Mouse (Mus musculus): ENCODE measurements around the gene Galk1.

Gene Galk1

DNA sequence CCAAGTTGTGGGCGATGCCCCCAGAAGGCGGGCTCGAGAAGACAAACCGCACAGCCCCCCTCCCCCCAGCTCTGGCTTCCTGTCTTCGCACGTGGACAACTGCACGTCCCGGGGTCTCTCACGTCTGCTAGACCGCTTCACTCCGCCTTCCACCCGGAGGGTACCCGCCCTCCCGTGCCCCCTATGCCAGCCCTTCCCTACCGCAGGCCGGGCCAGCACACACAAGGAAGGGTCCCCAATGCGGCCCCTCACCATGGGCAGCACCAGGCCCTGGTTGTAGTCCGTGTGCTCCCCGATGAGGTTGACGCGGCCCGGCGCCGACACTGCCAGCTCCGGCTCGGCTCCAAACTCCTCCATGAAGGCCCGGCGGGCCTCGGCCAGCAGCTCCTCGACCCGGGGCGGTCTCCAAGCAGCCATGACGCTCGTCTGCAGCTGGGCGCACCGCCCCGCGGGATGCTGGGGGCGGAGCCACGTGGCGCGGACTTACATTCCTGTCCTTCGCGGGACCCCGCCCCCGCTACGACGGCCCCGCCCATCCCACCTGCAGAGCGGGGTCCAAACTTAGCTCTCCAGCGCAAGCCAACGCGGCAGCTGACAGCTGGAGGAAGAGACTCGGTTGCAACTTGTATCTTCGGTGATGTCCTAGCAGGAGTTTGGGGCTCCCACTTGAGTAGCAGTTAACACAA, at the start of gene Galk1:
TSS of gene Galk1 (minus strand) at position 458 of the 686 bp plus-strand sequence.
- DNase-seq: peak; percentile 96 to 98

DNA sequence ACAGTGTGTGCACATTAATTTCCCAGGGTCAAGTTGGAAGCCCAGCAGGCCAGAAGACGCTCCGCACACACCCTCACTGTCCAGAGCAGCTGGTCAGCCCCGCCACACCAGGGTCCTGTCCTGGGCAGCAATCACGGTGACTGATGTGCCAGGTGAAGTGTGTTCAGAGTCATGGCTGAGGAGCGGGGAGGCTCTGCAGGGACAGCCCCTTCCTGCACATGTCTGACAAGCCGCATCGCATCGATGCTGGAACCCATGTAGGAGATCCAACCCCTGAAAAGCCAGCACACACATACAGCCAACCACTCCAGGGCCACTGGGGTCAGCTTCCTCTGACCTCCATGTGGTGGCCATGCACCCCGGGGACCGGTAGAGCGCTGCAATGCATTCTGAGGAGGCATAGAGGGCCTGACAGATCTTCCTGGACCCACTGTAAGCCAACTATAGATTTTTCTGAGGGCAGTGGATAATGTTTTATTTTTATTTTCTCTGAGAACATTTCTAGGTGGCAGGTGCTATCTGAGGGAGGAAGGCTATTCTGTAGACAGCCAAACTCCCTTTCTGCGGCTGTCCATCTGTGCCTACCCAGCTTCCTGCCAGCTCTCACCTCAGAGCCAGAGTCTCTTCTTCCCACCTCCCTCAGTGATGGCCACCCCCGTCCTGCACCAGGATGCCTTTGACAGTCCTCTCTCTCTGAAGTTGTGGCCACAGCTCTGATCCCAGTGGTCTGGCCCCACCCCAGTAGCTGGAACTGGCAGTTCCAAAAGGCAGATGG, 49.3 kb upstream of the Galk1 start:
- DNase-seq: no peak

DNA sequence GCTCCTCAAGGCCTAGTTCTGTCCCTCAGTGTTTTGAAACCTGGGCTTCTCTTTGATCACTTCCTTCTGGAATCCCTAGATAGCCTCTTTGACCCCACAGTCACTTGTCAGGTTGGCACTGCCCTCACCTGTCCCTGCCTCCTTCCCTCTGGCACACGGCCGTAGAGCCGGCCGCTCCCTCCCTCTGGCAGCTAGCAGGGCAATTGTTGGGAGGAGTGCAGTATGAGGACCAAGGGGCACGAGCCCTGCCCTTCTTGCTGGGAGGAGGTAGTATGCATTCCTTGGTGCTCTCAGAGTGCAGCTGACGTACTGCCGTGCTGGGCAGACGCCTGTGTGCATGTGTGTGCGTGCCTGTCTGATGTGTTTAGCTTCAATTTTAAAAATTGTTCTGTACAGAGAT, 48.1 kb upstream of the Galk1 start:
- no peak for DNase-seq

DNA sequence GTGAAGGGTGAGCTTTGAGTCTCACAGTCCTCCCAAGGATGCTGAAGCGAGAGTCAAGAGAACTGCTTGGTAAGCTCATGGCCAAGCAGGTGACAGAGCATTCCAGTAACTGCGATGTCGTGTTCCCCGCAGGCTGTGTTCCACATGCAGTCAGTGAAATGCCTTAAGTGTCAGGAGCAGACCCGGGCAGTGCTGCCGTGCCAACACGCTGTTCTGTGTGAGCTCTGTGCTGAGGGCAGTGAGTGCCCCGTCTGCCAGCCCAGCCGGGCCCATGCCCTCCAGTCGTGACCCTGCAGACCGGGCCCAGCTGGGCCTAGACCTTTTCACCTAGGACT, 47.1 kb upstream of the Galk1 start:
- DNase-seq: no peak

DNA sequence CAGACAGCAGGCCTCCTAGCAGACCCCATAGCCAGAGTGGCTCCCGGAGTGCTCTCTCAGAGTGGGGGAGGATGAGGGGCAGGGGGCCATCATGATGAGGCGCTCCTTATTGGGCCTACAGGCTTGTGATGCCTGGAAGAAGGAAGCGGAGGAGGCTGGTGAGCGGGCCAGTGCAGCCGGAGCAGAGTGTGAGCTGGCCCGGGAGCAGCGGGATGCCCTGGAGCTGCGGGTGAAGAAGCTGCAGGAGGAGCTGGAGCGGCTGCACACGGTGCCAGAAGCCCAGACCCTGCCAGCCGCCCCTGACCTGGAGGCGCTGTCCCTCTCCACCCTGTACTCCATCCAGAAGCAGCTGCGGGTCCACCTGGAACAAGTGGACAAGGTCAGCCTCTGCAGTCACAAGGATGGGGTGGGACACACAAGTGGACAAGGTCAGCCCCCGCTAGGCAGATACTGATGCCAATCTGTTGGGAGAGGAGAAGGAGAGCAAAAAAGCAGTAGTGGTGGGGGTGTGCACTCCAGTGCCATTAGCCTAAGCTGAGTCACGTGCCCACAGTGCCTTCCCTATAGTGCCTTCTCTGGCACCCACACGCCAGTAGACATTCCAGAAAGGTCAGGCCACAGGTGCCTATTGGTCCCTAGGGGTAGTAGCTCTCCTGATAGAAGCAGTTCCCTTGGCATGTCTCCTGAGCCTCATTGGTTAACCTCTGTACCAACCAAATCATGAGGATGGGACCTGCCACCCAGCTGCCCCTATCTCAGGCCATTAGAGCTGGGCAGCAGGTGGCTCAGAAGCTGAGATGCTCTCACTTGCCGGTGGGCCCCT, 46.6 kb upstream of the Galk1 start:
- DNase-seq: no peak

DNA sequence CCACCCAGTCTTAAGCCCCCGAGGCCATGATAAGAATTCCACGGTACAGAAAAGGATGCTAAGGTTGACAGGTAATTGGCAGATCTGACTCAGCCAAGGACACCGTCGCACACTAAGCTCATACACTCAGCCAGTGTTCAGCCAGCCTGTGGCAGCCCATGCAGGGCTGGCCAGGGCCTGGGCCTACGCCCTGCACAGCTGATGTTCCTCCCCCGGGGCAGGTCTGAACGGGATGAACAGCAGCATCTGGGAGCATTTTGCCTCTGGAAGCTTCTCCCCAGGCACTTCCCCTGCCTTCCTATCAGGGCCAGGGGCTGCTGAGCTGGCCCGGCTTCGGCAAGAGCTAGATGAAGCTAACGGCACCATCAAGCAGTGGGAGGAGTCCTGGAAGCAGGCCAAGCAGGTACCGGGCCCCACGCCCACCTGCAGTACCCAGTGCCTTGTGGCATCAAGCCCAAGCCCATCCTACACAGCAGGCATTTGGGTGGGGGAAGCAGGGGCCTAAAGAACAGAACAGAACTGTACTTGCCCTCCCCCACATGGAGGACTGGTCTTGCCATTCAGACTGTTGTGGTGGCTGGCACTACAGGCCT, 45.6 kb upstream of the Galk1 start:
- no peak for DNase-seq

DNA sequence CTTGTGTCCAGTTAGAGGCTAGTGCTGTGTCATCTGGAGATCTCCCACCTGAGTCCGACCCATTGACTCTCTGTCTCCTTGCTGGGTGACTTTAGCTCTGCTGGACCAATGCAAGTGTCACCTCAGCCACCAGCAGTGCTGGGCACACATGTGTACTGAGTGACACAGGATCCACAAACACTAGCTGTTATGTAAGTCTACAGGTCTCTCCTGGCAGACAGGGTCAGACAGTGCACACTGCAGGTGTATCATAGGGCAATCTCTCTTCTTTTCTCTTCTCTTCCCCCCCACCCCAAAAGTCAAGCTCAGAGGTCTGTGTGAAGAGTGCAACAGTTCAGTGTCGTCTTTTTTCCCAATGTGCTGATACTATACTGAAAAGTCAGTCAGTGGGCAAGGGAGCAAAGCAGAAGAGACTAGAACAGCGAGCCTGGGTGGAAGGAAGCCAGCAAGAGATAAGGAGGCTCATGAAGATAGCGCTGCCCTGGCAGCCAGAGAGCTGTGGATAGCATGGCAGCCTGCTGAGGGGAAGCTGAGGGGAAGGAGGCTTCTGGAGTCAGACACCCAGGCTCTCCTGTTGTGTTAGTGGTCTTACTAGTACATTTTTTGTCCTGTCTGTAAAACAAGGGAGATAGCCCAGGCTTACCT, 44.8 kb upstream of the Galk1 start:
- DNase-seq: no peak

DNA sequence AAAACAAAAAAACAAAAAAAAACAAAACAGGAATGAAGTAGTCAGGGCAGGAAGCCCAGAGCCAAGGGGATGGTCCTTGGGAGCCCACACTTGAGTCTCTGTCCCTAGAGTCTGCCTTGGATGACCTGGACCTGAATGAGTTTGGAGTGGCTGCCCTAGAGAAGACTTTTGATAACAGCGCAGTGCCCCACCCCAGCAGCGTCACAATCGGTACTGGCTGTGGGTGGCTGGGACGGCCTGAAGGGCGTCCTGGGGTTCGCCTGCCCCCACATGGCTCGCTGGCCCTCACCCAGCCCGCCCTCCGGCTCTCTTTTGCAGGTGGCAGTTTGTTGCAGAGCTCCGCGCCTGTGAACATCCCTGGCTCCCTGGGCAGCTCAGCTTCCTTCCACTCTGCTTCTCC, 43.4 kb upstream of the Galk1 start:
- DNase-seq: no peak

DNA sequence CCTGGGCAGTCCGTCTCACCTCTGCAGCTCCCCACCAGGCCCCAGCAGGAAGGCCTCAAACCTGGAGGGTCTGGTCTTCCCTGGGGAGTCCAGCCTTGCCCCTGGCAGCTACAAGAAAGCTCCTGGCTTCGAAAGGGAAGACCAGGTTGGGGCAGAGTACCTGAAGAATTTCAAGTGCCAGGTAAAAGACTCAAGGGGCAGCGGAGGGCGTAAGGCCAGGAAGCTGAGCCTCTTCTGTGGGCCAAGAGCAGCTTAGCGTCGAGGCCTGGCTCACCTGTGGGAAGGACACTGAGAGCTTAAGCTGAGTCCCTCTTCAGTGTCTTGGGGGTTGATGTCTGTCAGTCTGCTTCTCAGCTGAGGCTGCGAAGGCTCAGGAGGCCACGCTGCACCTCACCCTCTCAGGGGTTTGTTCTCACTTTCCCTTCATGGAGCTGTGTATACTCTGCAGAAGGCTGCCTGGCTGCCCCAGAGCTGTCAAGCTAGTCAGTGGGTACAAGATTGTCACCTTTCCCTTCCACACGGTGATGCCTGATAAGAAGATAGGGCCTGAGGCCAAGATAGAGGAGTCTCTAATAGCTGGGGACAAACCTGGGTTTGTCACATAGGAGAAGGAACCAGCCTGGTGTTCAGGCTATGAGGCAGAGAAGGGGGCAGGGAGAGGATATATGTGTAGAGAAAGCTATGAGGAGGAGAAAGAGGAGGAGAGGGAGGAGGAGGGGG, 41.2 kb upstream of the Galk1 start:
- no peak for DNase-seq

DNA sequence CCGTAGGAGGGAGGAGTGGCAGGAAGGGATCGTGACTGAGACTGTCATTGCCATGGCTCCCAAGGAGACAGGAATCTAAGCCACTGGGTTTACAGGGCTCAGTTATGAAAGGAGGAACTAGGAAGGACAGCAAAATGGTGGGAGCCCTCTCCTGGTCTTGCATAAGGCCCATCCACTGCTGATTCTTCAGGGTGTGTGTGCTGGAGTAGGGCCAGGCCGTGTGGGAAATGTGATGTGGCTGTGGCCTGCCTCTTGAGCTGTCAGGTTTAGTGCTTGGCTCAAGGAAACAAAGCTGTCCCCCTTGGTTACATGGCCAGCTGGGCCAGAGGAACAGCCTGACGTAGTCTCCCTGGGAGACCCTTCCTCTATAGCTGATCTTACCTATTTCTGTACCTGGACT, 37.7 kb upstream of the Galk1 start:
- DNase-seq: no peak

DNA sequence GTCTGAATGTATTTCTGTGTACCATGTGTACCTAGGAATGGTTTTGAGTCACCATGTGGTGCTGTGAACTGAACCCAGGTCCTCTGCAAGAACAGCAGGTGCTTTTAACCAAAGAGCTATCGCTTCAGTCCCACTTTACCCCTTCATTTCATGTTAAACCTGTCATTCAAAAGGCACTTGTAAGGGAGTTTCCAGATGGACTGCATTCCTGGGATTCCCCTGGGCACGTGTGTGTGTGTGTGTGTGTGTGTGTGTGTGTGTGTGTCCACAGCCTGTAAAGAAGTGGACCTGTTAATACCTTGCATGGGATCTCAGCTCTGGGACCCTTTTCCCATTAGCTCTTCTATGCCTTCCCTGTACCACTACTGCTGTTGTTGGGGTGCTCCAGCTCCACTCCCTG, 37.1 kb upstream of the Galk1 start:
- no peak for DNase-seq

DNA sequence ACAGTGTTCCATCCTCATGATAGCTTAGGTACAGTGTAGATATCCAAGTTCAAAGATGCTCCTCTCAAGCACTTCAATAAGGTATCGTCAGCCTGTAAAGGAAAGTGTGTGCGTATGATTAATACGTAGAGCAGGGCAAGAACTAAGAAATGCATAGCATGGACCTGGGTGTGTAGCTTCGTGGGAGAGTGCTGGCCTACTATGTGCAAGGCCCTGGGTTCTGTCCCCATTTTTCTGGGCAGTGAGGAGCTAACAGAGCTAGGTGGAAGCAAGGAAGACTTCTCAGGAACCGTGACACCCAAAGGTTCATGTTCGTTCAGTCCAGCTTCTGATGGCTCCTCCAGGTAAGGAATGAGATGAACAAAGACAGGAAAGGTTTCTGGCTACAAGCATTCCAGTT, 32.7 kb upstream of the Galk1 start:
- DNase-seq: no peak

DNA sequence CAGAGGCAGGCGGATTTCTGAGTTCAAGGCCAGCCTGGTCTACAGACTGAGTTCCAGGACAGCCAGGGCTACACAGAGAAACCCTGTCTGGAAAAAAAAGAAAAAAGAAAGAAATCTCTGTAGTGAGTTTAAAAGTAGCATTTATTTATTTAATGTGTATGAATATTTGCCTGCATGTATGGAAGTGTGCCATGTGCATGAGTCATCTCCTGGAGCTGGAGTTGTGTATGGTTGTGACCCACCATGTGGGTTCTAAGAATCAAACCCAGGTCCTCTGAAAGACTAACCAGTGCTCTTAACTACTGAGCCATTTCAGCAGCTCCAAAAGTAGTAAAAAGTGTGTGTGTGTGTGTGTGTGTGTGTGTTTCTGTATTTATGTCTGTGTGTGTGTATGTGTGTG, 30.8 kb upstream of the Galk1 start:
- no peak for DNase-seq

DNA sequence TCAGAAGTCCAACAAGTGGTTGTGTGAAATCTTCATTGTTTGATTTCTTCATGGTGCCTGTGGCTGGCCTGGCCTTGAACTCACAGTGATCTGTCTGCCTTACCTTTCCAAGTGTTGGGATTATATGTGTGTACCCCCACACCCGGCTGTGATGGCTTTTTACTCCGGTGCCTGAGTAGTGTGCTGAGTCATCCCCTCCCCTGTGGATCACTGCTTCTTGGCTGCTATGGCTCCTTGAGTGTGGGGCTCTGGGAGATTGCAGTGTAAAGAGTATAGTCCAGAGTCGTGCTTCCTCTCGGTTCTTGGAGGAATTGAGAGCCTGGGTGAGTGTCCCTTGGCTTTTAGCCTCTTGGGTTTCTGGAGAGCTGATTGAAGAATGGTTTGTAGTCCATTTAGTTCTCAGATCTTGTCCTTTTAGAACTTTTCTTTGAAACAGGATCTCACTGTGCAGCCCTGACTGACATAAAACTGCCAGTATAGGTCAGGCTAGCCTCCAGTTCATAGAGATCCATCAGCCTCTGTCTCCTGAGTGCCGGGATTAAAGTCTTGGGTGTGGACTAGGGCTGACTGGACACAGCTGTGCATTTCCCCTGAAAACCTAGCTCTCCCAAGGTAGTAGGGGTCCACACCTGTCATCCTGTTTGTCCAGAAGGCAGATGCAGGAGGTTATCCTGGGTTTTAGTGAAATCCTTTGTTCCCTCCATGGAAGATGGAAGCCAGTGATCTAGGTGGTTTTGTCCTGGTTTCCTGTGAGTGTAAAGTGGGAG, 30.0 kb upstream of the Galk1 start:
- DNase-seq: no peak

DNA sequence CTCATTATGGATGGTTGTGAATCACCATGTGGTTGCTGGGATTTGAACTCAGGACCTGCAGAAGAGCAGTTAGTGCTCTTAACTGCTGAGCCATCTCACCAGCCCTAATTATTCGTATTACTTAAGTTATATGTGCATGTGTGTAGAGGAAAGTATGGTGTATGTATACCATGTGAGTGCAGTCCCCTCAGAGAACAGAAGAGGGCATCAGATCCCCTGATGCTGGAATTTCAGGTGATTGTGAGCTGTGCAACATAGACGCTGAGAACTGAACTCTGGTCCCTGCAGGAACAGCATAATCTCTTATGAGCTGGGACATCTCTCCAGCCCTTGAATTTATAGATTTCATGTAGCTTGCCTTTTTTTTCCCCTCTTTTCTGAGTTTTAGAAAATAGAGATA, 29.3 kb upstream of the Galk1 start:
- no peak for DNase-seq

DNA sequence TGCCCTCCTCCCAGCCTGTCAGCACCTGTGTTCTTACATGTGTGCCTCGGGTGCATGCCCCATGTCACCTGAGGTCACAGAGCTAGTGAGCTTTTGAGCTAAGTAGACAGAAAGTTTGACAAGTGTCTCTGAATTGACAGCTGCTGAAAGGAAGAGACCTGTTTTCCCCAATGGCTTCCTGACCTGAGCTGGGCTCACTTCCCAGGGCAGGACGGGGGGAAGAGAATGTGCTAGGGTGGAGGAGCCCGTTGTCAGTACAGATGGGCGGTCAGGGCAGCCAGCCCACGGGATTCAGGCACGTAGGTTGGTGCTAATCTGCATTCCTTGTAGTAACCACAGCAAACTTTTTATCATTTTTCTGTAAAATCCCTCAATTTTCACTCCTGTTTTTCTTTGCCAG, 28.1 kb upstream of the Galk1 start:
- no peak for DNase-seq

DNA sequence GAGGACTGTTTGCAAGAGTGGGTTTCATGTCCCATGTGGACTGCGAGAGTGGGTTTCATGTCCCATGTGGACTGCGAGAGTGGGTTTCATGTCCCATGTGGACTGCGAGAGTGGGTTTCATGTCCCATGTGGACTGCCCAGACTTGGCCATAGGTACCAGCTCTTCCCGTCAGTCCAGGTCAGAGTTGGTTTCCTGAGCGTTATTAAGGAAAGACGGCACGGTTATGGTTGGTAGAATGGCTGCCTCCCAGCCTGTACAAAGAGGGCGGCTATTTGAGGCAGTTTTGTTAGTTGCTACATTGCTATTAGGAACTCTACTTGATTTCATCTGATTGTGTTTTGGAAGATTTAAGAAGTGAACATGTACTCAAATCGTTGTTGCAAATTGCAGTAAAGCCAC, 25.3 kb upstream of the Galk1 start:
- no peak for DNase-seq

DNA sequence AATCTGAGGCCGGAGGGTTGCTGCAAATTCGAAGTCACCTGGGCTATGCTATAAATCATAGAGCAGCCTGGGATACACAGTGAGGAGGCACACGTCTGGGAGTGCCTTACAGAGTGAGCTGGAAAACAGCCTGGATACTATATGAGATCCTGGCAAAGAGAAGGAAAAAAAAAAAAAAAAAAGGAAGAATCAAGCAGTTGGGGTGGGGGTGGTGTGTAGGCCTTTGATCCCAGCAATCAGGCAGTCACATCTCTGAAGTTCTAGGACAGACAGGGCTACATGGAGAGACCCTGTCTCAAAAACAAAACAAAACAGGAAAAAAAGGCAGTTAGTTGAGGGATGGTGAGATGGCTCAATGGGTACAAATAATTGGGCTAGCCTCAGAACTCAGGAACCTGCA, 24.2 kb upstream of the Galk1 start:
- no peak for DNase-seq

DNA sequence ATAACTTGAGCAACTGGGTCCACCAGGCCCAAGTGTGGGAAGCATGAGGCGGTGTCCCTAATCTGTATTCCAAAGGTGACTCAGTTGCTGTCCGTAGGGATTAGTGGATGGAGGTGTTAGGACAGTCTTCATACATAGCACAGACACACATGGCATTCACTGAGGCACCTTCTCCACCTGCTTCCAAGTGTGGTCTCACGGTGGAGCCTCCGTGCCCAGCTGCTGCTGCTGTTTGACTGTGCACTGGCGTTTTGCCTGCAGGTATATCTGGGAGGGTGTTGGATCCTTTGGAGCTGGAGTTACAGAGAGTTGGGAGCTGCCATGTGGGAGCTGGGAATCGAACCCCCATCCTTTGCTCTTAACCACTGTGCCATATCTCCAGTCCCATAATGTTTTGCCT, 22.1 kb upstream of the Galk1 start:
- DNase-seq: no peak

DNA sequence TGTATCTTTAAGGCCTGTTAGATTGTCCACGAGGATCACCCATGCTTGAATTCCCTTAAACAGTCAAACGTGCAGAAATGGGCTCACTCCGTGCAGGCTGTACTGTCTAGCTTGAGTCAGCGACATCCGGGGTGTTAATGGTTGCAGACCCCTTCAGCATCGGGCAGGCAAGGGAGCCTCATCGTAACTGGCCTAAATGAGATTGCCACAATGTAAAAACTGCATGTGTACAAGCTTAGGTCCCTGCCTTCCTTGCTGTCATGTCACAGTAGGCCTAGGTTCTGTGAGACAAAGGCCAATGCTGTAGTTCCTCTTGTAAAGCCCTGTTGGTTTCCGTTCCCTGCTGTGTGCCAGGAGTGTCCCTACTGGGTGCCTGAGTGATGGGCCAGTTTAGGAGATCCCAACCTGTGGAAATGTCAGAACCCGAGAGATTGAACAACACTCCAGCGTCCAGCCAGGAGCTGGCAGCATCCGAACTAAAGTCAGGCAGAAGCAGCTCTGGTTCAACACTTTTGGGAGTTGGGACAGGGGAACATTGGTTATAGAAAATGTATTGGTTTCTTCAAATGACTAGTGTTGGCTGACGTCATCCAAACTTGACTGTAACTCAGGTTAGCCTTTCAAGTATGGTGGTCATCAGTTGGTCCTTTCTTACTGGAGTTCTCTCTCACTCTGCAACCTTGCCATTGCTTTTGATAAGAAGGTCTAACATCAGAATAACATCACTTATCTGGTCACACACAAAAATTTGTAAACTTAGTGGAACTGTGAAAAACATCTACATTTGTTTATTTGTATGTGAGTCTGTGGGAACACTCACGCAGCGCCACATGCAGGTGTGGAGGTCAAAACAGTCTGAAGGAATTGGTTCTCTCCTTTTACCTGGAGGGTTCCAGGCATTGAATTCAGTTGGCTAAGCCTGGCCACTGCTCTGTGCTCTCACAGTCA, 18.7 kb upstream of the Galk1 start:
- DNase-seq: peak; percentile 30 to 37
